Mouse (Mus musculus) cerebellum, adult 18-20 months (tissue): ENCODE measurements around the gene Tent5b.

Experiments
- DNase-seq, 2 experiments: peaks; one replicate each; pipeline ENCODE4 v3.0.0; 2021

Tent5b gene

GRCm38 (mm10) chr4:133471135-133471821 is 8.7 kb upstream of the Tent5b start:
- DNase-seq: no peak

DNA sequence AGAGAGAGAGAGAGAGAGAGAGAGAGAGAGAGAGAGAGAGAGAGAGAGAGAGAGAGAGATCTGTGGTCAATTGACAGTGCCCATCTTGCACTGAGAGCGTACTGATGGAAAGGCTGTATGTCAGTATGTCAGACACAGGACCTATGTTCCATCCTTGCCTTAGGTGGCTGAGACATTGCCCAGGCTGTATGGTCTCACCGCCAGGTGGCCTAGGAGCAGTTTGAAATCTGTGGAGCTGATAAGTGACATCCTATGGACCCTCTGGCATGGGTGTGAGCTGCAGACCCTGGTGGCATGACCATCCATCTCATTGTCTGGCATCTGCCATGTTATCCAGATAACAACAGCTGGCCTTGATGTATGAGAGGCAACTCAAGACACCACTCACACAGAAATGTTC is 6.1 kb upstream of the Tent5b start:
- DNase-seq: no peak

- no peak for DNase-seq
These were observed 229 bp downstream of the Tent5b start for GRCm38 (mm10) chr4:133480185-133480537.

DNA sequence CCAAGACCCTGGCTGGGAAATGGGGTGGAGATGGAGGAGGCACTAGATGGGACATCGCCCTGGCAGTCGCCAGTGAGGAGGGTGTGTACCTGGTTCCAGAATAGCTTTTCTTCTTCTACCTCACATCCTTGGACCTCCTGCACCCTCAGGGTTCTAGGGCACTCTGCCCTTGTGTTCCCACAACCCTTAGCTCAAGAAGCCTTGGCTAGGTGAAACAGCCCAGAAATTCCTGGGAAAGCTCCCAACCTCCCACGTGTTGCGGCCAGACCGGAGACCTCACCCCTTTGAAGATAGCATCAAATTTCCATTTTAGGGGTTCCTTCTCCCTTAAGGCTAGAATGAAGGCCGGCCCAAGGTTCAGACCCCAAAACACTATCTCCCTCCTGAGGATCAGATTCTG is 822 bp downstream of the Tent5b start:
- no peak for DNase-seq

DNA sequence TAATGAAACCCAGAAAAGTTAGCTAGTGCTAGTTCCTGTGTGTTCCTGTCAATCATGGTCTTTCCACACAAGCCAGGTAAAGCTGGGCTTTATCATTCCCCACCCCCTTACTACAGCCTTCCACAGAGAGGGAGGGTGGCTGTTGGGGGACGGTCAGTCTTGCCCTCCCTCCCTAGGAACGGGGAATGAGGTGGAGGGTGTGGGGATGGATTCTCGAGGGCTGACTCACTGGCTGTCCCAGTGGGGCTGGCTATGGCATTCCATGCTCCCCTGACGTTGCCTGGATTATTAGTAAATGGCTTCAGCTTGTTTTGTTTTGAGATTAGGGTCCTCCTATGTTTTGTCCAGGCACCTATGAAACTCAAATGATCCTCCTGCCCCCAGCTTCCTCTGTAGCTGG is 1.6 kb downstream of the Tent5b start:
- DNase-seq: no peak

DNA sequence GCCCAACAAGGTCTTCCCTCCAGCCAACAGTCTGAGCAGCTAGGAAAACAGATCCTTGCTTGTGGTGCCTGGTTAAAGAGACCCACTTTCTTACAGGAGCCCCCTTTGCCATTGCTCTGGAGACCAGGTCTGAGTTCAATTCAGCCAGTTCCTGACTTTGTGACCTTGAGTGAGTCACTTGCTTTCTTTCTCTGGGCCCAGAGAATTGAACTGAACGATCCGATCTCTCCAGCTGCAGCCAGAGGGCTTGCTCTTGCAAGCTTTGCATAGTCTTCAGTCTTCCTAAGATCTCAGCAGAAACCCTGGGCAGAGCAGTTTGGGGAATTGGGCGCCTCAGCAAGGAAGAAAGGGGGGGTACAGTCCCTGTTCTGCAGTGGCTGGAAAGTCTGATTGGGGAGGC is 2.5 kb downstream of the Tent5b start:
- DNase-seq: no peak

DNA sequence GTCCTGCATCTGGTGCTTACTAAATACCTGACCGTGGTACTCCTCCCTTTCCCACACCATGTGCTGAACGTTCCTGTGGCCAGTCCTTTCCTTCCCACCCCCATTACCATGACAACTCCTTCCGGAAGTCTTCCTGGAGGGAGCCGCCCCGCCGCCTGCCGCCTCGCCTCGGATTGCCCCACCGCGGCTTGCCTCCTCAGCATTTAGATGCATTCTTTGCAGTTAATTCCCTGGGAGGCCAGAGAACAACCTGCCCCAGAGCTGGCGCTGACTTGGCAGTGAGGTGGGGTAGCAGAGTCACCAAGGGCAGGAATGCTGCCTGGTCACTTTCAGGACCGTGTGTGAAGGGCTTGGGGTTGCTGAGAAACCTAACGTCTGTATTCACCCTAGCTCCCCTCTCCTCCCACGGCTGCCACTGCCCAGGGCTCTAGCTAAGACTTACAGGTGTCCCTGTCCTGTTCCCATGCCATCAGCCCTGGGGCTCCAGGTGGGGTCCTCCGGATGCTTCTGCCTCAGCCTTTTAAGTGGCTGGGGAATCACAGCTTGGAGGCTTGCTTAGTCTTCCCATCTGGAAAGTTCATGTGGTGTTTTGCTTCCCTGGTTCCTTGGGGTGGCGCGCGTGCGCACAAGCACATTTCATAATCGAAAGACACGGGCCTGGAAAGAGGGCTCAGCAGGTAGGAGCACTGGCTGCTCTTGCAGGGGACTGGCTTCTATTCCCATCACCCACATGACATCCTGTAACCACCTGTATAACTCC is 4.5 kb downstream of the Tent5b start:
- DNase-seq: peak in 1 of 2 experiments; percentile 27

DNA sequence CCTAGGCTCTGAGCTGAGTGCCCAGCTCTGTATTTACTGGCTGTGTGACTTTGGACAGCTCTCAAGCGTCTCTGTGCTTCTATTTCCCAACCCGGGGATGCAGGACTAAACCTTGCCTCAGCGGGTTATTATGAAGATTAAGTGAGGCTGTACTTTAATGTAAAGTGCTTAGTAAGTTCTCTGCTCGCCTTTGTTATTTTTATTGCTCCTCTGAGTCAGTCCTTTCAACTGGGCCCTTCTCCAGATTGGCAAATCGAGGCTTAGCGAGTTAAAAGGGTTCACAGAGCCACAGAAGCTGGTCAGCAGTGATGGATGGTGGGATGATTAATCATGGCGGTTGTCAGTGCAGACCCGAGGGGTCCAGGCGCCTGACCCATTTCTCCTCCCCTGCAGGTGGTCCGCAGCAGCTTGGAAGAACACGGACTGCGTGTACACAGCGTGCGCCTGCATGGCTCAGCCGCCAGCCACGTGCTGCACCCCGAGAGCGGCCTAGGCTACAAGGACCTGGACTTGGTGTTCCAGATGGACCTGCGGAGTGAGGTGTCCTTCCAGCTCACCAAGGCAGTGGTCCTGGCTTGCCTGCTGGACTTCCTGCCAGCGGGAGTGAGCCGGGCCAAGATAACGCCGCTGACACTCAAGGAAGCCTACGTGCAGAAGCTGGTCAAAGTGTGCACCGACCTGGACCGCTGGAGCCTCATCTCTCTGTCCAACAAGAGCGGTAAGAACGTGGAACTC is 5.9 kb downstream of the Tent5b start:
- DNase-seq: no peak

- DNase-seq: no peak
These were observed 6.9 kb downstream of the Tent5b start for GRCm38 (mm10) chr4:133486673-133487357.

DNA sequence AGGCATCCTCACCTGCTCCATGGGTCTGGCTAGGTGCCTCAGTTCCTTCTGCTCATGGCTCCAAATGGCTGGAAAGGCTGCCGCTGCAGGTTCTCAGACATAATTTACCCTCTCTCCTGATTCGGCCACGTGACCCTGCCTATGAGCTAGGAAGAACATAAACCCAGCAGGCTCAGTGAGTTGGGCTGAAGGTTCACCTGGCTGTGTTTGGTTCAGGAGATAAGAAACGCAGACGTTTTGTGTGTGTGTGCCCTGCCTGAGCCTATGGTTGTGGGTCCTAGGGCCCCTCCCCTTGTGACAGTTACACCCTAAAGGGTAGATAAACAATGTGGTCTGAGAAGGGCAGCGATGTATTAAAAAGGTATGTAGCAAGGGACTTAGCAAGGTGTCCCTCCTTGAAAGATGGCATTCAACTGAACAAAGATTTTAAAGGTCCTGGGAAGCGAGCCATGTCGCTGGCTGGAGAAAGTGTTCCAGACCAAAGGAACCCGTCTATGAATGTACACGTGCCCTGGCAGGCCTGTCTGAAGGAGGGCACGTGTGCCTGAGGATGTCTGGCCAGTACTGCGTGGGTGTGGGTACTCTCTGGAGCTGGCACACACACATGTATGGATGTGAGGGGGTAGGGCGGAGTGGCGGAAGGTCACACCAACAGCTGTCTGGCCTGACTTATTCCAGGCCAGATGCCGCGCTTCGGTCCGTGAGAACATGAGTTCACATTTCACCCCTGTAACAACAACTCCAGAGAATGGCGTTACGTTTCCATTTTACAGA is 8.9 kb downstream of the Tent5b start:
- no peak for DNase-seq

GRCm38 (mm10) chr4:133489489-133490245 is 9.7 kb downstream of the Tent5b start:
- no peak for DNase-seq

DNA sequence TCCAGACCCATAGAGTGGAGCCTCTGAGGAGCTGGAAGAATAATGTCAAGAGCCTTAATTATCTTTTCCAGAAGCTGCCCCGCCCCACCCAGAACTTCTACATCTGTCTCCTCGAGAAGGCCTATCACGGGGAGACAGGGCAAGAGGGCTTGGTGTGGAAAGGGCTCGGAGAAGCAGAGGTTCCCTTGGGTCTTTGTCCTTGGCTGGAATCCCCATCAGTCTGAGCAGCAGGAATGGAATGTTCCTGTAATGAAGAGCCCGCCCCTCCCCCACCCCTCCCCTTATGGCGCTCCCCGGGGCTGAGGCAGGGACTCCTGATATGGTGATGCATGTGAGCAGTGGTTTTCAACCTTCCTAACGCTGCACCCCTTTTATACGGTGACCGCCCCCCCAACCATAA is 11.9 kb downstream of the Tent5b start:
- DNase-seq: no peak

DNA sequence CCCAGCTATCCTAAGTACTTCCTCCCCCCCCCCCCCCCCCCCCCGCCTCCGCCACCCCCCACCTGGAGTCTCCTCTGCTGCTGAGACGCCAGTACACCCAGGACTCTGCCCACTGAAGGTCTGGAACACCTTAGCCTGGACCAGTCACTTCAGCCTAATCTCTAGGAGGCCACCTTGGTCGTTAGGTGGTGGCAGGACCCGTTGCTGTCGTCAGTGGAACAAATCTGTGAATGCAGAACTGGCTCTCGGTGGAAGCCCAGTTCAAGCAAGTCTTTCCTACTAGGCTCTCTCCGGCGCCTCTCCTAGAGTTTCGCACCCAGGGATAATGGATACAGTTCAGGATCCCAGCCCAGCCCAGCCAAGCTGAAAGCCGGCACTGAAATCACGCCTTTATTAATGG is 14.0 kb downstream of the Tent5b start:
- no peak for DNase-seq

DNA sequence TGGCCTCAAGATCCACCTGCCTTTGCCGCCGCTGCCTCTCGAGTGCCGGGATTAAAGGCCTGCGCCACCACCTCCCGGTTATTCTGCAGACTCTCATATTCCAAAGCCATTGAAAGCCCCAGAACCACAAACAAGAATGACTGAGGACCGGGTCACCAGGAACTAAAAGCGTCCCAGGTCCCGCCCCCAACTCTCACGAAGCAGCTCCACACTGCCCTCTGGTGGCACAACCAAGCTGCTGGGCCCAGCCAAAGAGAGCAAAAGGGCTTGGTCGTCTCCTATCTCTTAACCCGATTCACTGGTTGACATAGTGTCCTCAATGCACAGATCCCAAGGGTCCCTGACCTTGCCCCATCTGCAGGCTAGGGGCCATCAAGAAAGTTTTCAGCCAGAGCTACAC is 14.5 kb downstream of the Tent5b start:
- DNase-seq: peak; percentile 87 to 91

DNA sequence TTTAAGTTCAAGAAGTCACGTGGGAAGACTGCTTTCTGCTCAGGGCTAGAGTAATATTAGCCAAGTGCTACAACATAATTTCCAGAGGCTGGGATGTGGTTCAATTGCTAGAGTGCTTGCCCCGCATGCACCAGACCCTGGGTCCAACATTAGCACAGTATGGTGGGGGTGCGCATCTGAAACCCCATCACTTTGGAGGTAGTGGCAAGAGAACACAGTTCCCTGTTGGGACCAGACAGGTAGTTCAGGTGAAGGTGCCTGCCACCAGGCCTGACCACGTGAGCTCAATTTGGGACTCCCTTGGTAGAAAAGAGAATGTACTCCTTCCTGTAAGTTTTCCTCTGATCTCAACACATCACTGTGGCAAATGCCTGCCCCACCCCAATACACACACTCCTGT is 14.9 kb downstream of the Tent5b start:
- DNase-seq: no peak

- DNase-seq: peak; percentile 66 to 71
These were observed 15.8 kb downstream of the Tent5b start for GRCm38 (mm10) chr4:133495711-133496110.

- DNase-seq: peak; percentile 64 to 69
These were observed 17.0 kb downstream of the Tent5b start for GRCm38 (mm10) chr4:133496738-133497445.

DNA sequence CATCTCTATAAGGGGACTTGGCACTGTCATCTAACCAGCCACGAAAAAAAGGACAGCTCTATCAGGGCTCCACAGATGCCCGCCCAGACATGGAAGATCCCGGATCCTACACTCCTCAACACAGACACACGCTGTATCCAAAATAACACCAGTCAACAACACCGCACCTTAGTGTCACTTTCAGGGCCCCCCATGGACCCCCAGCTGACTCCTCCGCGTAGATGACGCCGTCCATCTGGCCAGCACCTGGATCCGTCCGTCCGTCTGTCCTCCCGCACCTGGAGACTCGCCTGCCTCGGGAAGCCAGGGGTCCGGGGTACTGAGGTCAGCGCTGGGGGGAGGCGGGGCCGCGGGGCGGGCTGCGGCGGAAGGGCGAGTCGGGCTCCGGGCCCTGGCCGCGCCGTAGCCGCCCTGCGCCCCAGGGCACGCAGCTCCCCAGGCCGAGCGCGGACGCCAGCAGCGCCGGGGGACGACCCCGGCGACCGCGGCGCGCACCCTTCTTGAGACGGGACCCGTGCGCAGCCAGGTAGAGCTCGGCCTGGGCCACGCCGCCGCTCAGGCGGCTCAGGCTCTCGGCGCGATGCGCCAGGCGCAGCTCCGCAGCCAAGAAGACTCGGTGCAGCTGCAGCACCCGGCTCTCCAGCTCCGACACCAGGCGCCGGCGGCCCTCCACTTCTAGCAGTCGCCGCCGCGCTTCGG is 17.7 kb downstream of the Tent5b start:
- peak; percentile 42 to 71 for DNase-seq

- DNase-seq: peak; percentile 94
These were observed 18.3 kb downstream of the Tent5b start, which contains the start of gene Trnp1 for GRCm38 (mm10) chr4:133498160-133498724. Gene Trnp1, minus strand, starts transcription at chr4:133498550.

GRCm38 (mm10) chr4:133501514-133501913 is 21.6 kb downstream of the Tent5b start:
- no peak for DNase-seq
